Comparison of ENCODE assay signal across 7 mouse cellular contexts in genomic region chr9:44579392-44579791, GRCm38 (mm10). TPM values are rescaled to one million over a fixed set of nuclear protein-coding genes. Genes with fewer than 3 reads are reported as not detected.
DNase-seq lines count a peak whose midpoint lies in the region; ATAC-seq and TF ChIP-seq lines count a peak whose summit lies in the region.

No protein-coding gene starts in this region.

- ATAC-seq in inflammation-experienced regulatory T-cells, adult 6 months, result peak; percentile 69
- no peak for ATAC-seq in hindbrain, embryonic 16.5 days

- no peaks in the 10 kb centered on the region for H3K27me3 ChIP-seq in thymus, adult 2 months (ENCODE audit: control insufficient read depth, insufficient read depth, low read length)
- no peaks in the 10 kb centered on the region for H3K27me3 ChIP-seq in hindbrain, embryonic 16.5 days (replicated peaks; ENCODE audit: control insufficient read depth, insufficient read depth, low read length)
- no peaks in the 10 kb centered on the region for H3K27me3 ChIP-seq in midbrain, embryonic 10.5 days (ENCODE audit: low read depth, poor library complexity, severe bottlenecking)

- H3K4me3 ChIP-seq in thymus, adult 2 months (ENCODE audit: control insufficient read depth, insufficient read depth, low read length), result no peak overlapping the region
- no peak overlapping the region for H3K4me3 ChIP-seq in hindbrain, embryonic 16.5 days (ENCODE audit: low read length)
- no peak overlapping the region for H3K4me3 ChIP-seq in midbrain, embryonic 10.5 days

- 4% methylated on average over 6 of the region's 6 CpGs for WGBS in thymus, adult 2 months
- WGBS in hindbrain, embryonic 16.5 days, result 50% methylated on average over 6 of the region's 6 CpGs
- 50% methylated on average over 6 of the region's 6 CpGs for WGBS in midbrain, embryonic 10.5 days

- no peaks in the 10 kb centered on the region for H3K9me3 ChIP-seq in hindbrain, embryonic 16.5 days (ENCODE audit: control insufficient read depth, low read length)
- H3K9me3 ChIP-seq in midbrain, embryonic 10.5 days (replicated peaks), result peaks cover 8% of the 10 kb centered on the region

- H3K27ac ChIP-seq in thymus, adult 2 months (ENCODE audit: control insufficient read depth, insufficient read depth, low read length), result no peak overlapping the region
- H3K27ac ChIP-seq in hindbrain, embryonic 16.5 days (ENCODE audit: low read depth, low read length), result no peak overlapping the region
- H3K27ac ChIP-seq in midbrain, embryonic 10.5 days (replicated peaks), result no peak overlapping the region

- no peak for TF ChIP-seq POLR2A in thymus, adult 2 months (IDR thresholded peaks at IDR 0.05; ENCODE audit: control insufficient read depth, extremely low read depth, insufficient read depth, low read length, poor library complexity)

- no peak overlapping the region for H3K4me2 ChIP-seq in hindbrain, embryonic 16.5 days (ENCODE audit: low read length)

- DNase-seq in CD8-positive naive resting alpha-beta T cell, adult 2 months (ENCODE audit: low read depth in 2 of 2, low spot score in 2 of 2), result peak; percentile 74 to 84
- peak; percentile 42 for DNase-seq in c-Kit-negative CD71-positive TER-119-positive erythroid progenitor cells, embryonic 14.5 days (ENCODE audit: low read depth, low spot score)
- DNase-seq in lung, postnatal 36 days, result peak; percentile 85
- peak; percentile 66 for DNase-seq in thymus, adult 2 months
- DNase-seq in midbrain, embryonic 10.5 days (ENCODE audit: low spot score), result no peak

- H3K36me3 ChIP-seq in thymus, adult 2 months (ENCODE audit: control insufficient read depth, insufficient read depth, low read length), result no peaks in the 10 kb centered on the region
- no peaks in the 10 kb centered on the region for H3K36me3 ChIP-seq in hindbrain, embryonic 16.5 days (ENCODE audit: control insufficient read depth, insufficient read depth, low read length)
- no peaks in the 10 kb centered on the region for H3K36me3 ChIP-seq in midbrain, embryonic 10.5 days

- no peak overlapping the region for H3K9ac ChIP-seq in hindbrain, embryonic 16.5 days (ENCODE audit: low read depth, low read length)

- H3K4me1 ChIP-seq in thymus, adult 2 months (replicated peaks; ENCODE audit: control insufficient read depth, insufficient read depth, low read length), result peaks cover 27% of the 10 kb centered on the region
- H3K4me1 ChIP-seq in hindbrain, embryonic 16.5 days (ENCODE audit: control insufficient read depth, insufficient read depth, low read depth, low read length), result no peaks in the 10 kb centered on the region
- no peaks in the 10 kb centered on the region for H3K4me1 ChIP-seq in midbrain, embryonic 10.5 days

- no peak for TF ChIP-seq CTCF in thymus, adult 2 months (IDR thresholded peaks at IDR 0.05; ENCODE audit: borderline replicate concordance, control insufficient read depth, extremely low read depth, insufficient read depth, low read length, poor library complexity)

RNA-seq across cellular contexts. Expression of gene Cxcr5, which starts 17.7 kb away (rescaled TPM):
- polyA plus RNA-seq in inflammation-experienced regulatory T-cells, adult 6 months (2017; shearing (Covaris generic)), result 100 to 1,000 TPM in 2 of 3 experiments, 10 to 100 TPM in 1; 62.4 to 131 (median 115) TPM
- 7.7 and 9.9 TPM in 2 replicates for polyA plus RNA-seq in thymus, adult 2 months (2012; rRNA removed)
- polyA plus RNA-seq in hindbrain, embryonic 16.5 days (2015; fragmentation: Nextera tagmentation; extraction: Ambion mirVana), result not detected in 2 replicates
- not detected in 2 replicates for polyA plus RNA-seq in midbrain, embryonic 10.5 days (2016; fragmentation: Nextera tagmentation; extraction: Ambion mirVana)

RNA-seq across cellular contexts. Expression of gene Ddx6, which starts 25.3 kb away (rescaled TPM):
- polyA plus RNA-seq in inflammation-experienced regulatory T-cells, adult 6 months (2017; shearing (Covaris generic)), result 100 to 1,000 TPM in 1 of 3 experiments, 10 to 100 TPM in 2; 57.3 to 129 (median 66.8) TPM
- polyA plus RNA-seq in thymus, adult 2 months (2012; rRNA removed), result 29.2 and 35.6 TPM in 2 replicates
- 12.5 and 14.6 TPM in 2 replicates for polyA plus RNA-seq in hindbrain, embryonic 16.5 days (2015; fragmentation: Nextera tagmentation; extraction: Ambion mirVana)
- polyA plus RNA-seq in midbrain, embryonic 10.5 days (2016; fragmentation: Nextera tagmentation; extraction: Ambion mirVana), result 19.5 and 19.7 TPM in 2 replicates
